Mouse (Mus musculus) left cerebral cortex, adult 18-20 months (tissue): Measurements from ENCODE around the gene Gon7. TPM values are rescaled to one million over a fixed set of nuclear protein-coding genes. Genes with fewer than 3 reads are reported as not detected.

Source experiments
- DNase-seq, 2 experiments: peaks; one replicate each; pipeline ENCODE4 v3.0.0; 2021 to 2022; ENCODE audit warnings: low spot score in 2 of 2, mixed read lengths in 1 of 2
- total RNA-seq, 2 experiments: library from RNA; stranded (reverse); gene quantifications; 2 replicates each; pipeline ENCODE4 v1.2.3; 2021

The Gon7 gene
- total RNA-seq, 2 experiments from 2014 or later: 13.8 to 21.4 TPM

- no peak for DNase-seq
These were observed 47.7 kb downstream of the Gon7 start for GRCm38 (mm10) chr12:102709896-102710295.

- DNase-seq: no peak
These were observed 49.4 kb downstream of the Gon7 start for GRCm38 (mm10) chr12:102708220-102708619.

GRCm38 (mm10) chr12:102706833-102707463 lies 50.7 kb downstream of the Gon7 start:
- no peak for DNase-seq

GRCm38 (mm10) chr12:102705906-102706640 lies 51.5 kb downstream of the Gon7 start:
- DNase-seq: no peak

- peak; percentile 89 to 95 for DNase-seq
These were observed 52.3 kb downstream of the Gon7 start for GRCm38 (mm10) chr12:102705216-102705871.

- DNase-seq: peak in 1 of 2 experiments; percentile 35
These were observed 53.0 kb downstream of the Gon7 start, which contains the start of gene Itpk1 for GRCm38 (mm10) chr12:102704457-102705198. Gene Itpk1, minus strand, starts transcription at chr12:102704930.

GRCm38 (mm10) chr12:102703921-102704408 lies 53.6 kb downstream of the Gon7 start:
- no peak for DNase-seq

GRCm38 (mm10) chr12:102703441-102703840 lies 54.2 kb downstream of the Gon7 start:
- no peak for DNase-seq

Other genes with a start within 250 kb of the Gon7 start
- gene Chga, start 202.8 kb downstream of the Gon7 start, total RNA-seq: 100 to 1,000 TPM; 151 to 236 TPM
- gene Itpk1, start 52.9 kb downstream of the Gon7 start, total RNA-seq: 10 to 100 TPM; 56.0 to 63.6 TPM
- 10 to 100 TPM; 33.1 to 34.5 TPM for gene Moap1, start 14.1 kb downstream of the Gon7 start, total RNA-seq
- gene Tmem251, start 14.0 kb downstream of the Gon7 start, total RNA-seq: 1 to 10 TPM; 5.1 to 5.7 TPM
- gene Gm28051, start within 50 bp of the Gon7 start, total RNA-seq: not detected
- 10 to 100 TPM; 32.5 to 32.6 TPM for gene Ubr7, start 164 bp upstream of the Gon7 start, total RNA-seq
- 10 to 100 TPM; 16.5 to 19.1 TPM for gene Gm20604, start 869 bp upstream of the Gon7 start, total RNA-seq
- gene Btbd7, start 120.7 kb upstream of the Gon7 start, total RNA-seq: 10 to 100 TPM; 18.4 to 19.6 TPM
- gene Cox8c, start 141.5 kb upstream of the Gon7 start, total RNA-seq: not detected
- 10 to 100 TPM; 54.7 to 55.8 TPM for gene Unc79, start 191.1 kb upstream of the Gon7 start, total RNA-seq